Mouse (Mus musculus) heart, adult 10 weeks (tissue): ENCODE results near the gene Tdrkh. TPM values are rescaled to one million over a fixed set of nuclear protein-coding genes. Genes with fewer than 3 reads are reported as not detected.

ENCODE experiments used
- polyA plus RNA-seq: library from polyadenylated mRNA; stranded (reverse); fragments of 350-450 nt; fragmentation: Illumina TruSeq; extraction: RNeasy Lipid Tissue Mini Kit (QIAGEN cat#74804); gene quantifications from one replicate; pipeline ENCODE4 v1.2.3, GENCODE M21; 2014; ENCODE audit warnings: low read depth, low replicate concordance

Gene Tdrkh
- 7.4 TPM for polyA plus RNA-seq

GRCm38 (mm10) chr3:94413031-94413679 lies at the start of gene Tdrkh:
TSS of gene Tdrkh (plus strand) at chr3:94413273.

DNA sequence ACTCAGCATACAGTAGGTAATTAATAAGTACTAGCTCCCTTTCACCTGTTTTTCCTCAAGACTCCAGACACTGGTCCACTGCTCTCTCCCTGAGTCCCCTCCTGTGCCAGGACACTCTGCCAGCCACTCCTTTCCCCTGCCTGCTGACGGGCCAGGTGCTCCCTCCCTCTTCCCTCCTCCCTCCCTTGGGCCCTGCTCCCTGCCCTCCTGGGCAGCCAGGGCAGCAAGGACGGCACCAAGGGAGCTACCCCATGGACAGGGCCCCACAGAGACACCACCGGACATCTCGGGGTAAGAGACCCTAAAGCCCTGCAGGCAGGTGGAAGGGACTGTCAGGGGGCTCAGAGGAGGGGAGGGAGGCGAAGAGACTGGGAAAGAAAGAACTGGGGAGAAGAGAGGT lies 40.4 kb upstream of the Tdrkh start, which contains the start of gene Rorc:
Rorc (plus strand) TSS at position 154 of the 400 bp plus-strand sequence.

GRCm38 (mm10) chr3:94398217-94398616 lies 14.9 kb upstream of the Tdrkh start, which contains the start of gene Lingo4:
TSS of gene Lingo4 (plus strand) at chr3:94398517.

GRCm38 (mm10) chr3:94442951-94443596 lies 30.0 kb downstream of the Tdrkh start, which contains the start of gene Mrpl9:
TSS of gene Mrpl9 (plus strand) at chr3:94443318.

GRCm38 (mm10) chr3:94443597-94443964 lies 30.5 kb downstream of the Tdrkh start, which contains the start of gene Oaz3:
TSS of gene Oaz3 (minus strand) at chr3:94443915.

GRCm38 (mm10) chr3:94477981-94478422 lies 64.9 kb downstream of the Tdrkh start, which contains the start of gene Celf3:
TSS of gene Celf3 (plus strand) at chr3:94478295.

GRCm38 (mm10) chr3:94480291-94480884 lies 67.3 kb downstream of the Tdrkh start, which contains the start of gene Riiad1:
TSS of gene Riiad1 (minus strand) at chr3:94480341.

Other genes starting within 250 kb of the Tdrkh start
- gene Gm10696, start 235.1 kb upstream of the Tdrkh start, polyA plus RNA-seq, result not detected
- gene Gm5286, start 216.6 kb upstream of the Tdrkh start, polyA plus RNA-seq, result not detected
- gene Gm4778, start 149.2 kb upstream of the Tdrkh start, polyA plus RNA-seq, result not detected
- gene Them4, start 103.2 kb upstream of the Tdrkh start, polyA plus RNA-seq, result 18.3 TPM
- gene Them5, start 71.2 kb upstream of the Tdrkh start, polyA plus RNA-seq, result not detected
- not detected for gene C2cd4d, start 50.8 kb upstream of the Tdrkh start, polyA plus RNA-seq
- gene Rorc, start 40.5 kb upstream of the Tdrkh start, polyA plus RNA-seq, result 56.8 TPM
- not detected for gene Lingo4, start 14.8 kb upstream of the Tdrkh start, polyA plus RNA-seq
- 93.0 TPM for gene Mrpl9, start 30.0 kb downstream of the Tdrkh start, polyA plus RNA-seq
- gene Oaz3, start 30.6 kb downstream of the Tdrkh start, polyA plus RNA-seq, result not detected
- gene Celf3, start 65.0 kb downstream of the Tdrkh start, polyA plus RNA-seq, result not detected
- gene Riiad1, start 67.1 kb downstream of the Tdrkh start, polyA plus RNA-seq, result 2.4 TPM
- 20.0 TPM for gene Snx27, start 169.4 kb downstream of the Tdrkh start, polyA plus RNA-seq
- not detected for gene Gm10972, start 229.8 kb downstream of the Tdrkh start, polyA plus RNA-seq
- gene Tuft1, start 245.6 kb downstream of the Tdrkh start, polyA plus RNA-seq, result 1.9 TPM